Mouse (Mus musculus) layer of hippocampus, adult 9-10 months (tissue): ENCODE data around the gene Rragd.

Source experiments
- DNase-seq: peaks from one replicate; pipeline ENCODE4 v3.0.0; 2022; ENCODE audit warnings: low spot score

Rragd gene

GRCm38 (mm10) chr4:33049601-33050000 lies 66.8 kb downstream of the Rragd start:
- DNase-seq, result no peak

GRCm38 (mm10) chr4:33052055-33052454 lies 69.2 kb downstream of the Rragd start:
- DNase-seq, result no peak

GRCm38 (mm10) chr4:33052650-33053049 lies 69.8 kb downstream of the Rragd start:
- DNase-seq, result no peak

- DNase-seq, result no peak
Observed at GRCm38 (mm10) chr4:33054426-33054825, 71.6 kb downstream of the Rragd start.

- no peak for DNase-seq
Observed at GRCm38 (mm10) chr4:33056317-33056716, 73.5 kb downstream of the Rragd start.

- no peak for DNase-seq
Observed at GRCm38 (mm10) chr4:33057890-33058687, 75.3 kb downstream of the Rragd start.

- DNase-seq, result no peak
Observed at GRCm38 (mm10) chr4:33061158-33061557, 78.3 kb downstream of the Rragd start.

- no peak for DNase-seq
Observed at GRCm38 (mm10) chr4:33062981-33063380, 80.1 kb downstream of the Rragd start, which contains the start of gene Gabrr2. TSS of gene Gabrr2 (plus strand) at chr4:33062999.

- no peak for DNase-seq
Observed at GRCm38 (mm10) chr4:33064986-33065385, 82.1 kb downstream of the Rragd start.

- no peak for DNase-seq
Observed at GRCm38 (mm10) chr4:33066223-33066960, 83.6 kb downstream of the Rragd start.

- no peak for DNase-seq
Observed at GRCm38 (mm10) chr4:33067331-33067730, 84.5 kb downstream of the Rragd start.

GRCm38 (mm10) chr4:33067826-33068225 lies 85.0 kb downstream of the Rragd start:
- DNase-seq, result no peak

- DNase-seq, result no peak
Observed at GRCm38 (mm10) chr4:33068894-33069293, 86.1 kb downstream of the Rragd start.

- no peak for DNase-seq
Observed at GRCm38 (mm10) chr4:33070326-33070725, 87.5 kb downstream of the Rragd start.

- DNase-seq, result no peak
Observed at GRCm38 (mm10) chr4:33071337-33071736, 88.5 kb downstream of the Rragd start.
